Mouse (Mus musculus) inflammation-experienced regulatory T-cells (primary cell): ENCODE measurements around the gene Vmn2r4. TPM values are rescaled to one million over a fixed set of nuclear protein-coding genes. Genes with fewer than 3 reads are reported as not detected.

Experiments used
- polyA plus RNA-seq, 2 experiments: library from polyadenylated mRNA; unstranded; fragments of 100-300 nt; shearing (Covaris generic); gene quantifications; one replicate each; pipeline ENCODE4 v1.2.1; 2017

Vmn2r4 gene
- polyA plus RNA-seq, result under 1 TPM; 0.04 to 0.39 TPM

GRCm38 (mm10) chr3:64415268-64415667 is at the start of gene Vmn2r4:
Vmn2r4 (minus strand) TSS chr3:64415368.

Other genes starting within 250 kb of the Vmn2r4 start
- under 1 TPM in 1 of 2 experiments, not detected in 1; 0.06 TPM for gene Vmn2r3, start 125.7 kb downstream of the Vmn2r4 start, polyA plus RNA-seq
- under 1 TPM in 1 of 2 experiments, not detected in 1; 0.04 TPM for gene Vmn2r5, start 94.5 kb upstream of the Vmn2r4 start, polyA plus RNA-seq
- gene Vmn2r6, start 150.5 kb upstream of the Vmn2r4 start, polyA plus RNA-seq, result under 1 TPM; 0.07 to 0.10 TPM